10 mouse cellular contexts compared by ENCODE assay signal in the genomic region with DNA sequence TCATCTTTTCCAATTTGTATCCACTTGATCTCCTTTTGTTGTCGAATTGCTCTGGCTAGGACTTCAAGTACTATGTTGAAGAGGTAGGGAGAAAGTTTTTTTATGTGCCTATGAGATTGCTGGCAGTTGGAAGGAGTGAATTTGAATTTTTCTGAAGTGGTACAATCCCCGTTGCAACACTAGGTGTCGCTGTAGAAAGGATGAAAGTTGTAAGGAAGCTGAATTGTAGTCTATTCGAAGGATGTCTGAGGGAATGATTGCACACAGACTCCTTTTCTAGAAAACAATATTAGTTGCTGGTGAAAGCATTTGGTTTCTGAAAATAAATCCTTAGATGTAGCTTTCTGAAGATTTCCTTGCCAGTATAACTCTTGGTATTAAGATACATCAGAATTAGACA. TPM values are rescaled to one million over a fixed set of nuclear protein-coding genes. Genes with fewer than 3 reads are reported as not detected.
DNase-seq lines count a peak whose midpoint lies in the region; ATAC-seq and TF ChIP-seq lines count a peak whose summit lies in the region.
"Had no signal": no experiment of that assay in that cellular context is flagged by ENCODE, and none has a peak within 500 bp of the region (broad histone marks: within the 10 kb centered on the region; RNA-seq: fewer than 3 reads in every experiment).

No protein-coding gene starts in this region.

- no peaks in the 10 kb centered on the region for H3K9me3 ChIP-seq in embryonic facial prominence, embryonic 11.5 days (replicated peaks; ENCODE audit: control insufficient read depth, low read length)
- H3K9me3 ChIP-seq: neural tube, embryonic 12.5 days had no signal

- no peaks in the 10 kb centered on the region for H3K36me3 ChIP-seq in thymus, adult 2 months (ENCODE audit: control insufficient read depth, insufficient read depth, low read length)
- H3K36me3 ChIP-seq in embryonic facial prominence, embryonic 11.5 days (replicated peaks; ENCODE audit: control insufficient read depth, insufficient read depth, low read depth, low read length): no peaks in the 10 kb centered on the region
- H3K36me3 ChIP-seq: heart, embryonic 13.5 days; neural tube, embryonic 12.5 days had no signal

- ATAC-seq in cerebellum, adult (ENCODE audit: insufficient number of reproducible peaks, low FRiP score, low TSS enrichment): no peak
- ATAC-seq in embryonic facial prominence, embryonic 11.5 days (replicated peaks; ENCODE audit: insufficient number of reproducible peaks, low FRiP score, low TSS enrichment, low read depth): no peak
- peak; percentile 77 for ATAC-seq in inflammation-experienced regulatory T-cells, adult 6 months

- DNase-seq in cerebellum, adult 9-10 months: peak; percentile 16
- DNase-seq in thymus, adult 2 months: peak; percentile 40
- DNase-seq in thymus, adult 18-20 months: no peak
- DNase-seq in embryonic facial prominence, embryonic 11.5 days (ENCODE audit: low spot score): peak; percentile 67
- DNase-seq in lung, postnatal 25 days (ENCODE audit: low spot score): peak; percentile 76
- peak; percentile 31 for DNase-seq in right cerebral cortex, postnatal 25 days

- no peaks in the 10 kb centered on the region for H3K27me3 ChIP-seq in thymus, adult 2 months (ENCODE audit: control insufficient read depth, insufficient read depth, low read length)
- H3K27me3 ChIP-seq in embryonic facial prominence, embryonic 11.5 days (ENCODE audit: control insufficient read depth, insufficient read depth, low read length): no peaks in the 10 kb centered on the region
- H3K27me3 ChIP-seq: heart, embryonic 13.5 days; neural tube, embryonic 12.5 days had no signal

- H3K9ac ChIP-seq in embryonic facial prominence, embryonic 11.5 days (replicated peaks; ENCODE audit: low read length): no peak overlapping the region
- H3K9ac ChIP-seq: heart, embryonic 13.5 days; neural tube, embryonic 12.5 days had no signal

- H3K4me2 ChIP-seq in embryonic facial prominence, embryonic 11.5 days (ENCODE audit: low read depth, low read length): no peak overlapping the region
- H3K4me2 ChIP-seq: heart, embryonic 13.5 days; neural tube, embryonic 12.5 days had no signal

- no peak for TF ChIP-seq CTCF in thymus, adult 2 months (IDR thresholded peaks at IDR 0.05; ENCODE audit: borderline replicate concordance, control insufficient read depth, extremely low read depth, insufficient read depth, low read length, poor library complexity)

- H3K27ac ChIP-seq in thymus, adult 2 months (ENCODE audit: control insufficient read depth, insufficient read depth, low read length): no peak overlapping the region
- no peak overlapping the region for H3K27ac ChIP-seq in embryonic facial prominence, embryonic 11.5 days (replicated peaks; ENCODE audit: low read depth, low read length)
- H3K27ac ChIP-seq: heart, embryonic 13.5 days; neural tube, embryonic 12.5 days had no signal

- H3K4me3 ChIP-seq in thymus, adult 2 months (ENCODE audit: control insufficient read depth, insufficient read depth, low read length): no peak overlapping the region
- no peak overlapping the region for H3K4me3 ChIP-seq in embryonic facial prominence, embryonic 11.5 days (ENCODE audit: low read depth, low read length)
- H3K4me3 ChIP-seq: heart, embryonic 13.5 days; neural tube, embryonic 12.5 days had no signal

- 9% methylated on average over 4 of the region's 4 CpGs for WGBS in thymus, adult 2 months
- 11% methylated on average over 4 of the region's 4 CpGs for WGBS in embryonic facial prominence, embryonic 11.5 days

- H3K4me1 ChIP-seq in thymus, adult 2 months (replicated peaks; ENCODE audit: control insufficient read depth, insufficient read depth, low read length): no peaks in the 10 kb centered on the region
- no peaks in the 10 kb centered on the region for H3K4me1 ChIP-seq in embryonic facial prominence, embryonic 11.5 days (ENCODE audit: control insufficient read depth, insufficient read depth, low read length)
- H3K4me1 ChIP-seq: heart, embryonic 13.5 days; neural tube, embryonic 12.5 days had no signal

- no peak for TF ChIP-seq POLR2A in thymus, adult 2 months (IDR thresholded peaks at IDR 0.05; ENCODE audit: control insufficient read depth, extremely low read depth, insufficient read depth, low read length, poor library complexity)

RNA-seq across cellular contexts. Expression of gene Selenop, which starts 54.6 kb away (rescaled TPM):
- 193 and 199 TPM in 2 replicates for polyA plus RNA-seq in thymus, adult 2 months (2012; rRNA removed)
- 101 TPM in 2 replicates for polyA plus RNA-seq in embryonic facial prominence, embryonic 11.5 days (2014; fragmentation: Nextera tagmentation; extraction: Ambion mirVana)
- polyA plus RNA-seq in inflammation-experienced regulatory T-cells, adult 6 months (2017; shearing (Covaris generic)): 100 to 1,000 TPM in 2 of 3 experiments, 10 to 100 TPM in 1; 95.3 to 160 (median 152) TPM

Comparison
In these comparisons a context has a peak if more than half of its experiments do, and no peak if none do; other contexts are left out.
1. DNase-seq: peak in cerebellum, adult 9-10 months (single experiment), thymus, adult 2 months (single experiment), embryonic facial prominence, embryonic 11.5 days (single experiment), lung, postnatal 25 days (single experiment) and right cerebral cortex, postnatal 25 days (single experiment); none in thymus, adult 18-20 months (0 of 2).